Mouse (Mus musculus) embryo, embryonic 9.5 days (tissue): ENCODE measurements at regions not wholly inside any gene's neighbourhood (a gene's known extent, or its start where the extent isn't known, plus 50 kb on each side); places are given as distances from the start of the nearest gene placed in this dataset.
A peak's percentile ranks its signal among the peaks of the same experiment; 100 is the strongest.

Experiments
- DNase-seq: peaks from one replicate; pipeline ENCODE4 v3.0.0-alpha.2; 2017; ENCODE audit errors: extremely low spot score

GRCm38 (mm10) chr12:54396341-54396740 is 192.7 kb upstream of the Egln3 start:
- DNase-seq, result no peak

GRCm38 (mm10) chr12:54385401-54385800 is 181.7 kb upstream of the Egln3 start:
- DNase-seq, result no peak

DNA sequence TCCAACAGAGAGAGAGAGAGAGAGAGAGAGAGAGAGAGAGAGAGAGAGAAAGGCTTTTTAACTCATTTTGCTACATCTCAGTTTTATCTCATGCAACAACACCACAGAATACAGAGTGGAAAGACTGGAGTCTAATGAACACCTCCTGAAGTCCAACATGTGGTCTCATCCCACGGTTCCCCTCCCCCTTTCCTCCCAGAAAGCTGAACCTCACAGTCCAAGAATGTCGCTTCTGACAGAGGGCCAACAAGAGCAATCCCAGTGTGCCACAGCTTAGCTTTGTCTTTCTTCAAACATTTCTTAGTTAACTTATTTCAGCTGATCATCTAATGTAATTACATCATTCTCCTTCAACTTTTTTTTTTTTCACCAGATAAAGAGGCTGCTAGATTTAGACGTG is 180.5 kb upstream of the Egln3 start:
- DNase-seq, result no peak

GRCm38 (mm10) chr12:54382965-54383364 is 179.3 kb upstream of the Egln3 start:
- no peak for DNase-seq

DNA sequence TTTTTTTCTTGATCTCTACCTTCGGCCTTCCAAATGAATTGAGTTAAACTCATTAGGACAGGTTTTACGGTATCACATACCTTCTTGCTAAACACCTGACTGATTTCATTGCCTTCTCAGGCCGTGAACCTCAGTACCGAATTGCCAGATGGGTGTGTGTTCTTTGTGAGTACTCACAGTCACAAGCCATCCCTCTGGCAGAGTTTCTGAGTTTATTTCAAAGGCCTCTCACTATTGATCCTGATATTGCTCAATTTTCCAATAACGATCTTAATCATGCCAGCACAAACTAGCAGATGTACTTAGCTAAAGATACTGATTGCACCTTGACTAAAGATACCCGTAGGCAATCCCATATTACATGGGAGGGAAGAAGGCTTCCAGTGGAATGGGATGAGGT is 178.4 kb upstream of the Egln3 start:
- no peak for DNase-seq

GRCm38 (mm10) chr12:54380322-54380721 is 176.7 kb upstream of the Egln3 start:
- no peak for DNase-seq

DNA sequence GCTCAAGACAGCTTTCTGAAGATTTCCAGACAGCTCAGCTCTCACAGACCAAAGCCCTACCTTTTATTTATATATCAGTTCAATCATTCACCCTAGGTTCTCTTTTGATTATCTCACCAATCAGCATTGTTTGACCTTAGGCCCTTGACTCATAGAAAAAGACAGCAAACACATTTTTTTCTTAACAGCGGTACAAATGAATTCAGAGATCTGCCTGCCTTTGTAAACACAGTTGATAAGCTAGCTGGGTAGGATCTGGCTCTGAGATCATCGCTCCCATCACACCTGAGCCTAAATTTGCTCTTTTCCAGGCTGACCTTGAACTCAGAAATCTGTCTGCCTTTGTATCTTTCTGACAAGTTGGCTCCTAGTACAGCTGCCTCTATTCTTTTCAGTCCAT is 174.9 kb upstream of the Egln3 start:
- no peak for DNase-seq

DNA sequence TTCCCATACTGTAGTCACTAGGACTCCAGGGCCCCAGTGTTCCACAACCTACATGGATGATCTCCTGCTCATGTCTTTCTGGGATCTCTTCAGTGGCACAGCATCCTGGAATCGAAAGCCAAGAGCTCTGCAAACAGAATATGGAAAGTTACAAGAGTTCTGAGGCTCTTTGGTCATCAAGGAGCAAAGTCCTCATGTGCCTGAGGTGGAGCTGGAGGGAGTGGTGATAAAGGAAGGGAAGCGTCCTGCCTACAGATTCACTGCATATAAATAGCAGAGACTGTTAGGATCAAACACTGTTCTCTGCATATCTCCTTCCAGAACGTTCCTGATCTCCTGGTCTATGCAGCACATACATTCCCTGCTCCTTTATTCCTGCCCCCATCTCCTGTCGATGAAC is 170.4 kb upstream of the Egln3 start:
- DNase-seq, result no peak

DNA sequence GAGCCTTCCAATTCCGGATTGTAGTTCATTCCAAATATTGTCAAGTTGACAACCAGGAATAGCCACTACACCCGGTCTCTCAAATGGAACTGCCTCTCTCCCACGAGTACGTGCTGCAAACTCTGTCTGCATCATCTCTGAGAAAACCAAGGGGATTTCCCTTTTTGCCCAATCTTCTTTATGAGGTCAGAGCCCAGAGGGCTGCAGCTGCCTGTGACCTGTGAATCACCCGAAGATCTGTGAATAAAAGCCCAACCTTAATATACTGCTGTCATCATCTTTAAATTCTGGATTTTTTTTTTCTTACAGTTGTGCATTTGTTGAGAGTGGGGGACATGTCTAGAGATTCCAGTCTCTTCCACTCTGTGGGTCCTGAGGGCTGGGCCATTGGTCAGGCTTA is 165.6 kb upstream of the Egln3 start:
- DNase-seq, result no peak

DNA sequence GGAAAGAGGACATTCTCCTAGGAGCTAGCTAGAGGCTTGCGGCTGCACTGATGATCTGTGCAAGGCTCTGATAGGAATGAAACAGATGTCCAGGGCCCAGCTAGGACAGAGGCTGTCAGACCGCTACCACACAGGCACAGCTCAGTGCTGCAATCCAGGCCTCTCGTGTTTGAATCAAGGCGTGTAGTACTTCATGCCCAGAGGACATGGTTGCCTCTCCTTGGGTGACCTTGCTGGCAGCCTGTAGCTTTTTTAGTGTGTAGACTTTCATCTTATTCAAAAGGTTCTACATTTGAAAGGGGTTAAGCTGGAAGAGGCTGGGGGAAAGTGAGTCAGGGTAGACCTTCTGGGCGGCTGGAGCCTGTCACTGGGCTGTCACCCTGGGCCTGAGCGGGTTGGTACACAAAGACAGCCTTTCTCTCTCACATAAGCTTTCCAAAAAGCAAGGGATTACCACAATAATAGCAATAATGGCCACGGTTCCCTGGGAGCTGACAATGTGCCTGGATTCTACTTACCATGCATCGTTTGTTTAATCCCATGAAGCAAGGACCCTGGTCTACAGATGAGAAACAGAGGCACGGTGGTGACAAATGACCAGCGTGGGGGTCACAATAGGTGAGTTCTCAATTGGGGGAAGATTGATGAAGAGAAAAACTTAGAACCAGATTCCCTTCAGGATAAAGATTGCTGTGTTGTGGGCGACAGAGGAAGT is 160.9 kb upstream of the Egln3 start:
- no peak for DNase-seq

DNA sequence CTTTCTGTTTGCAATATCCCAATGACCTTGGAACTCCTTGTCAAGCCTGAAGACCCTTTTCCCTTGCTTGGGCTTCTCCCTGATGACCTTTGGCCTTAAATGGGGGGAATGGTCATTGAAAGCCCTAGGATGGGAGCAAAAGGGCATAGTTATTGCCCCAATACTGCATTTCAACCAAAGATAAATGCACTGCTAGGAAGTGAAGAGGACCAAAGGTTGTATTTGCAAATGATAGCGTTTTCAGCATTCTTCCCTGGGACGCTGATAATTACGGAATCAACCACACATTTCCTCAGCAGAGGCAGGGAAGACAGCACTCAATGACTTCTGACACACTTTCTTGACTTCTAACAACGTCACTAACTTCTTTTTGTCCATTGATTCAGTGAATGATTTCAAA is 158.1 kb upstream of the Egln3 start:
- DNase-seq, result no peak

GRCm38 (mm10) chr12:54354187-54354586 is 150.5 kb upstream of the Egln3 start:
- peak; percentile 19 for DNase-seq

DNA sequence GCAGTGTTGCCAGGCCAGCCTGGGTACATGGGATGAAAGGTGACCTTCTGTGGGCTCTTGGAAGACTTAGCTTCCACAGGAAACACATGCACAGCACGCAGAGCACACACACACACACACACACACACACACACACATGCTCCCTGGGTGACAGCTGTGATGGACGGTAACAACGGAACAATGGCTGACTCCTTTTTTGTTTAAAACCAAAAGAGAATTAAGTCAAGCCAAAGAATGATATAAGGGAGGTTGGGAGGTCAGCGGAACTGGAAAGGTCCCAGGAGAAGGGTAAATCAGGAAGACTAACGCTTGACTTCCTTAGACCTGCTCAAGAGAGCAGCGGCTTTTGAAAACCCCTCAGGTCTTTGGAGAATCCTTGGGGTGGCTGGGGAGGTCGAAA is 150.0 kb upstream of the Egln3 start:
- DNase-seq, result no peak

DNA sequence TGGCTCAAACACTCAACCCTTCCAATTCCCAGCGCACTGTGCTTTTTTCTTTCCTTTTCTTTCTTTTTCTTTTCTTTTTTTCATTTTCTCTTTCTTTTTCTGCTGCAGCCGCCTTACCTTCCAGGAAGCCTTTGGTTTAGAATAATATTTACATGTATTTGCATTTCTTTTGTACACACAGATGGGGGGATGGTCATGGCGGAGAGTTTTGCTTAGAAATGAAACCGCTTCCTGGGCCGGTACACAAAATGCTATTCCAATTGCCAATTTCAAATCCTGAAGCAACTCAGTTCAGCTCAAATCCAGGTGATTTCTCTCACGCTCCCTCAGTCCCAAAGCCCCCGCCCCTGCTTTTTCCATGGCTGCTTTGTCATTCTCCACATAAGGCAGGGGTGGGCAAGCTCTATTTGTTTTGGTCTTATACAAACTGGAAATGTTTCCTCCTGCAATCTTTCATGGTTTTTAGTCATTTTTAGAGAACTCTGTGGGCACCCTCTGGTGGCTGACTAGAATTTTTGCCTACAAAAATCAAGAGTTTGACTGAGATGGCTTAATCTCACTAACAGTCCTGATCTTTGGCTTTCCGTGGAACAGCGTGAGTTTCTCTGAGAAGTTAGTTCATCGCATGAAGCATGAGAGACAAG is 149.4 kb upstream of the Egln3 start:
- peak; percentile 16 for DNase-seq

DNA sequence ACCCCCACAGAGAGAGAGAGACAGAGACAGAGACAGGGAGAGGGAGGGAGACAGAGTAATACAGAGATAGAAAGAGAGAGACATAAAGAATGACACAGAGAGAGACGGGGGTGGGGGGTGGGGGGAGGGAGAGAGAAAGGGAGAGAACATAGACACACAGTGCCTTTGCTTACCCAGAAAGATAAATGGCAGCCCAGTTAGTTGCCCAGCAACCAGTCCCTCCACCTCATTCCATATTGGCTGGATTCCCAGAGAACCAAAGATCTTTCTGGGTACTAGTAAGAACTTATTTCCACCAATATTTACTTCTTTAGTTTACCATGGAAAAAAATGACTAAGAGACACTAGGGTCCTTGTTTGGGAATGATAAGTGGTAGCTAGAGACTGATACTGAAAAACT is 146.6 kb upstream of the Egln3 start:
- DNase-seq, result no peak

- DNase-seq, result no peak
Observed at GRCm38 (mm10) chr12:54349403-54349802, 145.7 kb upstream of the Egln3 start.

DNA sequence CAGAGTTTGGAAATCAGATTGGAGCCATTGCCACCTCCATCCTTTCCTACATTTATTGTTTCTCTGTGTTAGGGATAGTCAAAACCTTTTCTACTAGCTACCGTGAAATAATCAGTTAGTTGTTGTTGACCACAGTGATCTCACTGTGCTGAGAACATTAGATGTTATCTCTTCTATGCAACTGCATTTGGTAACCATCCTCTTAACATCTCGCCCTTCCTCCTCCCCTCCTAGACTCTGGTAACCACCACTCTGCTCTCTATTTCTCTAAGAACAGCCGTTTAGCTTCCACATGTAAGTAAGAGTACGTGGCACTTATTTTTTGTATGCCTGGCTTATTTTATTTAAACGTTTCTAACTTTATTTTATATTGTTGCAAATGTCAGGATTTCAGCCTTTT is 139.8 kb upstream of the Egln3 start:
- no peak for DNase-seq

- no peak for DNase-seq
Observed at GRCm38 (mm10) chr12:54335509-54335908, 131.8 kb upstream of the Egln3 start.

- no peak for DNase-seq
Observed at GRCm38 (mm10) chr12:54334491-54335132, 131.0 kb upstream of the Egln3 start.

DNA sequence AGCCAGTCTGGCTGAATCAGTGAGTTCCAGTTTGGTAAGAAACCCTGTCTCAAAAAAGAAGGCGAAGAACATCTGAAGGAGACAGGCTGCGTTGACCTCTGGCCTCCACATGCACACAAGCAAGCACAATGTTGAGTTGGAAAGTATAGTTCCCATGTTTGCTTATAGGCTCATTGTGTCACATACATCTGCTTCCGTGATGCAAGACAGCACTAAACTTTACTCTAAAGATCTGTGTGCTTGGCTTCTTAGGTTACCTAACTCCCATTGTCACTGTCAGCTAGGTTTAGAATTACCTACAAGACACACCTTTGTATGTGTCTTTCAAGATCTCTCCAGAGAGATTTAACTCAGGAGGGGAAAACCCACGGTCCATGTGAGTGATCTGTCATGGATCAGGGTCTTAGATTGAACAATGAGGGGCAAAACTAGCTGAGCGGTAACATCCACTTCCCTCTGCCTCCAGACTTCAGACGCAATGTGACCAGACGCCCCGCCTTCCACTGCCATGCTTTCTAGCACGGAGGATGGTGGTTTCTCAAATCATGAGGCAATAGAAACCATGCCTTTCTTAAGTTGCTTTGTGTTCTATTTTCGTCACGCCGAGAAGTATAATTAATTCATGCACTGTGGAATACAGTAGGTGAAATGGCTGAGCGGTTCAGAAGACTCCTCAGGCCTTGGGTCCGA is 130.1 kb upstream of the Egln3 start:
- DNase-seq, result no peak

- no peak for DNase-seq
Observed at GRCm38 (mm10) chr12:54327483-54327882, 123.8 kb upstream of the Egln3 start.

GRCm38 (mm10) chr12:54326571-54326970 is 122.9 kb upstream of the Egln3 start:
- DNase-seq, result no peak

DNA sequence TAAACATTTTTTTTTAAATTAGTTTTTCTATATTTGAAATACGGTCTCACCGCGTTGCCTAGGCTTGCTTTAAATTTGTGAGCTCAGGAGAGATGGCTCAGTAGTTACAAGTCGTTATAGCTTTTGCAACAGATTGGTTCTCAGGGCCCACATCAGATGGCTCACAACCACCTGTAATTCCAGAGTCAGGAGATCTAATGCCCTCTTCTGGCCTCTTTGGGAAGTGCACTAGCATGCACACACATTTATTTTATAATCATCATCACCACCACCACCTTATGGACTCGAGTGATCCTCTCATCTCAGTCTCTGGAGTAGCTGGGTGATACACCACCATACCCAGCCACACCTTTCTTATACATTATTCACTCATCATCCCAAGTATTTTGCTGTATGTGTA is 116.9 kb upstream of the Egln3 start:
- no peak for DNase-seq
